ENCODE assay signal across 9 mouse cellular contexts in genomic region chr13:63336335-63336734, GRCm38 (mm10).
DNase-seq lines count a peak whose midpoint lies in the region; ATAC-seq and TF ChIP-seq lines count a peak whose summit lies in the region.
"Had no signal": no experiment of that assay in that cellular context is flagged by ENCODE, and none has a peak within 500 bp of the region (broad histone marks: within the 10 kb centered on the region; RNA-seq: fewer than 3 reads in every experiment).

No protein-coding gene starts in this region.

- WGBS in hindbrain, embryonic 16.5 days = 29% methylated on average over 7 of the region's 7 CpGs
- 24% methylated on average over 7 of the region's 7 CpGs for WGBS in midbrain, embryonic 14.5 days

- no peak overlapping the region for H3K9ac ChIP-seq in hindbrain, embryonic 16.5 days (ENCODE audit: low read depth, low read length)
- H3K9ac ChIP-seq in midbrain, embryonic 14.5 days (replicated peaks; ENCODE audit: low read length) = no peak overlapping the region

- no peak for TF ChIP-seq CTCF in cortical plate, adult 2 months (IDR thresholded peaks at IDR 0.05; ENCODE audit: extremely low read depth, insufficient read depth, low read length)

- no peak overlapping the region for H3K4me3 ChIP-seq in cortical plate, adult 2 months (ENCODE audit: insufficient read depth, low read length)
- H3K4me3 ChIP-seq in hindbrain, embryonic 16.5 days (ENCODE audit: low read length) = no peak overlapping the region
- H3K4me3 ChIP-seq in midbrain, embryonic 14.5 days (replicated peaks; ENCODE audit: low read depth, low read length) = no peak overlapping the region

- H3K9me3 ChIP-seq in hindbrain, embryonic 16.5 days (ENCODE audit: control insufficient read depth, low read length) = no peaks in the 10 kb centered on the region
- no peaks in the 10 kb centered on the region for H3K9me3 ChIP-seq in midbrain, embryonic 14.5 days (ENCODE audit: control insufficient read depth, low read length)

- H3K27ac ChIP-seq in cortical plate, adult 2 months (ENCODE audit: insufficient read depth, low read length) = peak overlapping the region; percentile 45; the same call in 1 of the 2 replicates
- H3K27ac ChIP-seq in hindbrain, embryonic 16.5 days (ENCODE audit: low read depth, low read length) = peak overlapping the region; percentile 50
- peak overlapping the region; percentile 41; the same call in 1 of the 2 replicates for H3K27ac ChIP-seq in midbrain, embryonic 14.5 days (replicated peaks; ENCODE audit: low read depth, low read length)
- H3K27ac ChIP-seq: macrophage had no signal

- no peak for DNase-seq in frontal cortex, postnatal 25 days (ENCODE audit: low spot score in 2 of 2)
- DNase-seq in midbrain, embryonic 14.5 days = peak; percentile 63
- DNase-seq in spleen, postnatal 10 days (ENCODE audit: low spot score in 2 of 2) = no peak
- no peak for DNase-seq in adrenal gland, postnatal 10 days
- no peak for DNase-seq in kidney, adult 18-20 months

- no peaks in the 10 kb centered on the region for H3K36me3 ChIP-seq in hindbrain, embryonic 16.5 days (ENCODE audit: control insufficient read depth, insufficient read depth, low read length)
- no peaks in the 10 kb centered on the region for H3K36me3 ChIP-seq in midbrain, embryonic 14.5 days (ENCODE audit: control insufficient read depth, insufficient read depth, low read length)

- no peak for TF ChIP-seq POLR2A in cortical plate, adult 2 months (IDR thresholded peaks at IDR 0.05; ENCODE audit: extremely low read depth, insufficient read depth, low read length)

- no peak overlapping the region for H3K4me2 ChIP-seq in hindbrain, embryonic 16.5 days (ENCODE audit: low read length)
- no peak overlapping the region for H3K4me2 ChIP-seq in midbrain, embryonic 14.5 days (ENCODE audit: low read length)

- no peaks in the 10 kb centered on the region for H3K27me3 ChIP-seq in hindbrain, embryonic 16.5 days (replicated peaks; ENCODE audit: control insufficient read depth, insufficient read depth, low read length)
- H3K27me3 ChIP-seq in midbrain, embryonic 14.5 days (ENCODE audit: control insufficient read depth, insufficient read depth, low read length) = no peaks in the 10 kb centered on the region

- H3K4me1 ChIP-seq in cortical plate, adult 2 months (ENCODE audit: control insufficient read depth, insufficient read depth, low read length) = no peaks in the 10 kb centered on the region
- peaks cover 12% of the 10 kb centered on the region for H3K4me1 ChIP-seq in hindbrain, embryonic 16.5 days (ENCODE audit: control insufficient read depth, insufficient read depth, low read depth, low read length)
- no peaks in the 10 kb centered on the region for H3K4me1 ChIP-seq in midbrain, embryonic 14.5 days (ENCODE audit: control insufficient read depth, insufficient read depth, low read length)

- ATAC-seq in frontal cortex, adult (ENCODE audit: low TSS enrichment) = peak; percentile 66
- ATAC-seq in hindbrain, embryonic 16.5 days = peak; percentile 93
- ATAC-seq in midbrain, embryonic 14.5 days (ENCODE audit: low FRiP score, low TSS enrichment) = peak; percentile 74
